Comparison of ENCODE assay signal across 10 mouse cellular contexts in genomic region chr11:97680430-97680829, GRCm38 (mm10). TPM values are rescaled to one million over a fixed set of nuclear protein-coding genes. Genes with fewer than 3 reads are reported as not detected.
DNase-seq lines count a peak whose midpoint lies in the region; ATAC-seq lines count a peak whose summit lies in the region.
"Had no signal": no experiment of that assay in that cellular context is flagged by ENCODE, and none has a peak within 500 bp of the region (broad histone marks: within the 10 kb centered on the region; RNA-seq: fewer than 3 reads in every experiment).

No protein-coding gene starts in this region.

- ATAC-seq in limb, embryonic 15.5 days (ENCODE audit: insufficient number of reproducible peaks, low FRiP score, low TSS enrichment, low read depth) = no peak
- peak; percentile 58 for ATAC-seq in forebrain, embryonic 14.5 days

- 81% methylated on average over 12 of the region's 12 CpGs for WGBS in limb, embryonic 15.5 days
- WGBS in limb, embryonic 10.5 days = 91% methylated on average over 12 of the region's 12 CpGs
- 57% methylated on average over 12 of the region's 12 CpGs for WGBS in forebrain, embryonic 14.5 days

- no peak overlapping the region for H3K4me2 ChIP-seq in limb, embryonic 15.5 days
- no peak overlapping the region for H3K4me2 ChIP-seq in forebrain, embryonic 14.5 days (ENCODE audit: low read length)

- peaks cover 3% of the 10 kb centered on the region; the same call in 1 of the 2 replicates for H3K4me1 ChIP-seq in limb, embryonic 15.5 days
- H3K4me1 ChIP-seq in limb, embryonic 10.5 days = peaks cover 25% of the 10 kb centered on the region
- peaks cover 5% of the 10 kb centered on the region for H3K4me1 ChIP-seq in forebrain, embryonic 14.5 days (ENCODE audit: control insufficient read depth, insufficient read depth, low read length)

- peak; percentile 48 for DNase-seq in gastrocnemius, postnatal 10 days
- no peak for DNase-seq in gastrocnemius, postnatal 25 days
- DNase-seq in limb, embryonic 10.5 days (ENCODE audit: low spot score) = no peak
- DNase-seq in forebrain, embryonic 14.5 days (ENCODE audit: low spot score) = peak; percentile 51
- peak; percentile 61 to 83 for DNase-seq in lung, postnatal 4 days
- DNase-seq in layer of hippocampus, adult 18-20 months (ENCODE audit: low spot score in 2 of 2) = no peak
- no peak for DNase-seq in layer of hippocampus, postnatal 25 days (ENCODE audit: extremely low spot score in 1 of 2, low spot score in 1 of 2)
- DNase-seq: kidney, adult 9 months had no signal

- no peaks in the 10 kb centered on the region for H3K27me3 ChIP-seq in limb, embryonic 15.5 days
- no peaks in the 10 kb centered on the region for H3K27me3 ChIP-seq in limb, embryonic 10.5 days (ENCODE audit: low read depth, poor library complexity, severe bottlenecking)
- no peaks in the 10 kb centered on the region for H3K27me3 ChIP-seq in forebrain, embryonic 14.5 days (replicated peaks; ENCODE audit: control insufficient read depth, insufficient read depth, low read length)

- no peak overlapping the region for H3K4me3 ChIP-seq in limb, embryonic 15.5 days
- no peak overlapping the region for H3K4me3 ChIP-seq in limb, embryonic 10.5 days
- H3K4me3 ChIP-seq in forebrain, embryonic 14.5 days (ENCODE audit: low read depth, low read length) = no peak overlapping the region
- H3K4me3 ChIP-seq: myocyte had no signal

- no peak overlapping the region for H3K9ac ChIP-seq in limb, embryonic 15.5 days
- no peak overlapping the region; the same call in 1 of the 2 replicates for H3K9ac ChIP-seq in forebrain, embryonic 14.5 days (ENCODE audit: low read length)

- H3K9me3 ChIP-seq in limb, embryonic 15.5 days = no peaks in the 10 kb centered on the region
- H3K9me3 ChIP-seq in limb, embryonic 10.5 days (replicated peaks) = no peaks in the 10 kb centered on the region
- H3K9me3 ChIP-seq in forebrain, embryonic 14.5 days (replicated peaks; ENCODE audit: control insufficient read depth, low read length) = no peaks in the 10 kb centered on the region

- H3K27ac ChIP-seq in limb, embryonic 15.5 days = peak overlapping the region; percentile 27; the same call in 1 of the 2 replicates
- H3K27ac ChIP-seq in limb, embryonic 10.5 days = no peak overlapping the region
- no peak overlapping the region for H3K27ac ChIP-seq in forebrain, embryonic 14.5 days (ENCODE audit: low read depth, low read length)

- H3K36me3 ChIP-seq in limb, embryonic 15.5 days = peaks cover 71% of the 10 kb centered on the region
- peaks cover 78% of the 10 kb centered on the region for H3K36me3 ChIP-seq in limb, embryonic 10.5 days
- peaks cover 61% of the 10 kb centered on the region for H3K36me3 ChIP-seq in forebrain, embryonic 14.5 days (ENCODE audit: control insufficient read depth, insufficient read depth, low read length)

RNA-seq across cellular contexts. Expression of gene Cisd3, which starts 5.2 kb away (rescaled TPM):
- 10 to 100 TPM; 84.5 to 99.4 TPM for total RNA-seq in gastrocnemius, postnatal 10 days (2021)
- total RNA-seq in gastrocnemius, postnatal 25 days (2021) = 100 to 1,000 TPM; 109 to 113 TPM
- polyA plus RNA-seq in limb, embryonic 15.5 days (2015; fragmentation: Nextera tagmentation; extraction: Ambion mirVana) = 13.5 and 18.6 TPM in 2 replicates
- 9.4 and 15.3 TPM in 2 replicates for polyA plus RNA-seq in limb, embryonic 10.5 days (2016; fragmentation: Nextera tagmentation; extraction: Ambion mirVana)
- 17.3 and 19.5 TPM in 2 replicates for polyA plus RNA-seq in forebrain, embryonic 14.5 days (2014; fragmentation: Nextera tagmentation; extraction: Ambion mirVana)
- 10 to 100 TPM; 51.3 to 52.0 TPM for total RNA-seq in layer of hippocampus, adult 18-20 months (2021)
- 10 to 100 TPM; 47.0 to 55.1 TPM for total RNA-seq in layer of hippocampus, postnatal 25 days (2021)

RNA-seq across cellular contexts. Expression of gene Mllt6, which starts 17.2 kb away (rescaled TPM):
- 10 to 100 TPM; 32.2 to 32.4 TPM for total RNA-seq in gastrocnemius, postnatal 10 days (2021)
- total RNA-seq in gastrocnemius, postnatal 25 days (2021) = 10 to 100 TPM; 33.0 to 40.5 TPM
- 2.4 and 2.6 TPM in 2 replicates for polyA plus RNA-seq in limb, embryonic 15.5 days (2015; fragmentation: Nextera tagmentation; extraction: Ambion mirVana)
- polyA plus RNA-seq in limb, embryonic 10.5 days (2016; fragmentation: Nextera tagmentation; extraction: Ambion mirVana) = 2.5 TPM in 2 replicates
- 5.0 and 5.9 TPM in 2 replicates for polyA plus RNA-seq in forebrain, embryonic 14.5 days (2014; fragmentation: Nextera tagmentation; extraction: Ambion mirVana)
- 100 to 1,000 TPM; 122 to 137 TPM for total RNA-seq in layer of hippocampus, adult 18-20 months (2021)
- total RNA-seq in layer of hippocampus, postnatal 25 days (2021) = 100 to 1,000 TPM in 1 of 2 experiments, 10 to 100 TPM in 1; 88.5 to 105 TPM

RNA-seq across cellular contexts. Expression of gene Pcgf2, which starts 19.9 kb away (rescaled TPM):
- total RNA-seq in gastrocnemius, postnatal 10 days (2021) = 10 to 100 TPM; 11.9 to 18.6 TPM
- total RNA-seq in gastrocnemius, postnatal 25 days (2021) = 1 to 10 TPM; 2.4 to 3.3 TPM
- 13.1 and 14.7 TPM in 2 replicates for polyA plus RNA-seq in limb, embryonic 15.5 days (2015; fragmentation: Nextera tagmentation; extraction: Ambion mirVana)
- polyA plus RNA-seq in limb, embryonic 10.5 days (2016; fragmentation: Nextera tagmentation; extraction: Ambion mirVana) = 21.0 and 21.5 TPM in 2 replicates
- 17.6 and 21.9 TPM in 2 replicates for polyA plus RNA-seq in forebrain, embryonic 14.5 days (2014; fragmentation: Nextera tagmentation; extraction: Ambion mirVana)
- 10 to 100 TPM; 21.7 to 24.6 TPM for total RNA-seq in layer of hippocampus, adult 18-20 months (2021)
- 10 to 100 TPM; 19.7 to 27.9 TPM for total RNA-seq in layer of hippocampus, postnatal 25 days (2021)

RNA-seq across cellular contexts. Expression of gene Psmb3, which starts 22.8 kb away (rescaled TPM):
- total RNA-seq in gastrocnemius, postnatal 10 days (2021) = 100 to 1,000 TPM; 174 to 190 TPM
- 100 to 1,000 TPM; 128 TPM for total RNA-seq in gastrocnemius, postnatal 25 days (2021)
- 413 and 414 TPM in 2 replicates for polyA plus RNA-seq in limb, embryonic 15.5 days (2015; fragmentation: Nextera tagmentation; extraction: Ambion mirVana)
- polyA plus RNA-seq in limb, embryonic 10.5 days (2016; fragmentation: Nextera tagmentation; extraction: Ambion mirVana) = 626 and 675 TPM in 2 replicates
- polyA plus RNA-seq in forebrain, embryonic 14.5 days (2014; fragmentation: Nextera tagmentation; extraction: Ambion mirVana) = 530 and 674 TPM in 2 replicates
- total RNA-seq in layer of hippocampus, adult 18-20 months (2021) = 100 to 1,000 TPM; 124 to 128 TPM
- total RNA-seq in layer of hippocampus, postnatal 25 days (2021) = 100 to 1,000 TPM; 125 to 144 TPM

RNA-seq across cellular contexts. Expression of gene Epop, which starts 50.9 kb away (rescaled TPM):
- under 1 TPM; 0.59 to 0.68 TPM for total RNA-seq in gastrocnemius, postnatal 10 days (2021)
- 1 to 10 TPM; 1.2 to 1.6 TPM for total RNA-seq in gastrocnemius, postnatal 25 days (2021)
- 1.9 and 3.2 TPM in 2 replicates for polyA plus RNA-seq in limb, embryonic 15.5 days (2015; fragmentation: Nextera tagmentation; extraction: Ambion mirVana)
- 16.1 and 23.8 TPM in 2 replicates for polyA plus RNA-seq in limb, embryonic 10.5 days (2016; fragmentation: Nextera tagmentation; extraction: Ambion mirVana)
- 2.5 and 3.3 TPM in 2 replicates for polyA plus RNA-seq in forebrain, embryonic 14.5 days (2014; fragmentation: Nextera tagmentation; extraction: Ambion mirVana)
- total RNA-seq in layer of hippocampus, adult 18-20 months (2021) = 10 to 100 TPM; 46.1 to 48.8 TPM
- 10 to 100 TPM; 28.8 to 34.3 TPM for total RNA-seq in layer of hippocampus, postnatal 25 days (2021)

Comparison
In these comparisons a context has a peak if more than half of its experiments do, and no peak if none do; other contexts are left out.
1. DNase-seq: peak in gastrocnemius, postnatal 10 days (single experiment), forebrain, embryonic 14.5 days (single experiment) and lung, postnatal 4 days (2 of 2); none in gastrocnemius, postnatal 25 days (single experiment), limb, embryonic 10.5 days (single experiment), layer of hippocampus, adult 18-20 months (0 of 2) and layer of hippocampus, postnatal 25 days (0 of 2).